Mouse (Mus musculus) Patski (cell line): Measurements from ENCODE around the gene Fat1. TPM values are rescaled to one million over a fixed set of nuclear protein-coding genes. Genes with fewer than 3 reads are reported as not detected.

Experiments used
- ATAC-seq: fragments of 100-300 bp; one replicate; pipeline ENCODE4 v1.8.0; 2021
- CTCF ChIA-PET: fragments of 350-600 bp; sonication (Branson Sonifier 250); formaldehyde crosslinking; loops from one replicate; lab custom pipeline; 2022; ENCODE audit warnings: inconsistent platforms; lab: Charles Lee
- POLR2A ChIA-PET: fragments of 350-600 bp; sonication (Branson Sonifier 250); formaldehyde crosslinking; loops from one replicate; lab custom pipeline; 2022; ENCODE audit warnings: antibody characterized with exemption, inconsistent platforms; lab: Charles Lee
- DNase-seq: peaks from one replicate; pipeline ENCODE4 v3.0.0-alpha.2; 2011; ENCODE audit warnings: low read depth, low spot score
- H3K27me3 ChIP-seq: fragments of 371-371 bp; one replicate; pipeline ENCODE4 v1.5.1; 2021
- CTCF ChIP-seq: fragments of 100-300 bp; IDR thresholded peaks from one replicate; pipeline ENCODE4 v1.5.1; 2021
- in situ Hi-C: fragments of 300-500 bp; cut with MboI; formaldehyde crosslinking; loops from 3 replicates; pipeline ENCODE4 v1.11.1; 2018; ENCODE audit warnings: low pct_unique_long_range_greater_than_20kb, mixed read lengths
- polyA plus RNA-seq: library from polyadenylated mRNA; unstranded; gene quantifications from one replicate; pipeline ENCODE4 v1.2.3, GENCODE M21; 2021

Fat1 gene
- polyA plus RNA-seq, 1 experiment from 2014 or later, result 125 TPM

DNA sequence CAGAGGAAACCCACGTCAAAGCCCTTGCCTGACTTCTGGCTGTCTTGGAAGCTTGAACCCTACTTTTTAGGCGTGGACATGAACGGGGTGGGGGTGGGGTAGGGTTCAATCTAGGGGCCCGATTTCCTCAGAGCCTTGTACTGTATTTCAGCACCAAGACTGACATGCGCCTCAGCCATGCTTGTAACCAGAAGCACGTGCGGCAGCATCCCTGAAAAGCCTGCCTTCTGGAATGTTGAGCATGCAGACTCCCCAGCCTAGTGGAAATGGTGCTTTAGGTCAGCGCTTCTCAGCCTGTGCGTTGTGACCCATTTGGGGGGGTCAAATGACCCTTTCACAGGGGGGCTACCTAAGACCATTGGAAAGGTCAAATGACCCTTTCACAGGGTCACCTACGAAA lies 25.2 kb downstream of the Fat1 start:
- ATAC-seq, result no peak
- ChIA-PET CTCF (interaction anchor here (1.2 to 2.7 kb wide), 3 partner anchors 11 to 33 kb away, joined by 3 to 7 read pairs (median 3); no protein-coding TSS in a partner anchor), POLR2A (interaction anchor here (0.5 kb wide), 1 partner anchor 29 kb away, joined by 3 read pairs; no protein-coding TSS in a partner anchor)
- TF ChIP-seq CTCF, result no peak
- DNase-seq, result no peak
- no peaks in the 10 kb centered on the region for H3K27me3 ChIP-seq
- in situ Hi-C loops, result no loop called here

DNA sequence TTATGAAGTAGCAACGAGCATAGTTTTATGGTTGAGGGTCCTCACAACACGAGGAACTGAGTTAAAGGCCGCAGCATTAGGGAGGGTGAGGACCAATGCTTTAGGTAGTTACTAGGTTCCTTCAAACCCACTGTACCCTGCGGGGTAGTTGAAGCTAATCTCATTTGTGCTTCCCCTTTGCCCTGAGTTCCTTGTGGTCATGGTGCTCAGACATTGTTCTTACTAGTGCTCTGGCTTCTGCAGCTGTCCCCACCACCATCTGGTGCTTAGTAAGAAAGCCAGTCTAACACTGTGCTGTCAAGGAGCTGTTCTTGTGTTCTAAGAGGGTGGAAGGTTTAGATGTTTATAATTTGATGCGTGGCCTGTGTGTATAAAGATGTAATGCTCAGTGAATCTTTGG lies 25.7 kb downstream of the Fat1 start:
- POLR2A ChIA-PET, result no interaction called here
- H3K27me3 ChIP-seq, result no peaks in the 10 kb centered on the region
- no peak for TF ChIP-seq CTCF
- ATAC-seq, result no peak
- DNase-seq, result no peak
- in situ Hi-C loops, result no loop called here
- CTCF ChIA-PET, result interaction anchor here (1.2 to 2.7 kb wide), 4 partner anchors 12 to 33 kb away, joined by 3 to 7 read pairs (median 3); no protein-coding TSS in a partner anchor

DNA sequence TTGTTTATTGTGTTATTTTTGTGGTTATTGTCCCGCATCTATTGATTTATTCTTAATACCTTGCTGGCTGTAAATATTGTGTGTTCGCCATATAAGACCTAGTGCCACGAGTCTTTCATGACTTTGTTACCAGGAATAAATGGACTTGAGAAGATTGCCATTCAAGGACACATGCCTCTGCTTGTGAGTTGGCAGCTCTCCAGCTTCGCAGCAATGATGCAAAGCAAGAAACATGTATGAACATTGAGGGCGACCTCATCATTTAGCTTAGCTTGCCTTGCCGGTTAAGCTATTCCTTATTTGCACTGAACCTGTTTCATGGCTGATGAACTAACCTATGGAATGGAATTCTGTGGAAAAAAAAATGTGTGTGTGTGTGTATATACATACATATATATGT lies 26.2 kb downstream of the Fat1 start:
- no peaks in the 10 kb centered on the region for H3K27me3 ChIP-seq
- DNase-seq (no peak), ATAC-seq (no peak)
- in situ Hi-C loops, result no loop called here
- ChIA-PET CTCF (interaction anchor here (1.2 to 2.7 kb wide), 4 partner anchors 12 to 32 kb away, joined by 3 to 7 read pairs (median 3); no protein-coding TSS in a partner anchor), POLR2A (no interaction called here)
- no peak for TF ChIP-seq CTCF

DNA sequence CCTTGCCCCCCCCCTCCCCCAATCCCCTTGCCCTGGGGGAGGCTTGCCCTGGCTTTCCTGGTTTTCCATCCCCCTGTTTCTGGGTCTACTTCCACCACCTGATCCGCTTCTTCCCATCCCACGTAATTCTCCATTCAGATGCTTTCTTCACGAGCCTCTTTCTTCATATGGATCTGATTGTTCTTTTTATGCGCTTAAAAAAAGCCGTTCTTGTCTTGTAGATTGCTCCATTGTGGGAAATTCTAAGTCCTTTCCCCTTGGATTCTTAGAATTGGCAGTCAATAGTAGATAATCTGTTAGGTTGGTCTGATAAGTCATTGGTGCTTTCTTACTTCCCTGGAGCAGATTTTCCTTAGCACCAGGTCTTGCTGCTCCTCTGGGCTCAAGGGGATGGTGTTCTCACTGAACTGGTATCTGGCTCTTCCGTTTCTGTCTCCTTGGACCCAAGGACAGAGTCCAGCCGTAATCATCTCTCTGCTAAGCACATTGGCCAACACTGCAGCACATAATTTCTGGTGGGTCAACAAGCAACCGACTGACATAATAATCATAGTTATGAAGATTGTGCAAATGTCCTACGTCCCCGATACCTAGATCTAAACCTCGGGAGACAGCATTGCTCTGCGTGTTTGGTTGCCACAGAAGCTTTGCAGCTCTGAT lies 27.5 kb downstream of the Fat1 start:
- ATAC-seq (no peak), DNase-seq (no peak)
- no peak for TF ChIP-seq CTCF
- H3K27me3 ChIP-seq, result no peaks in the 10 kb centered on the region
- POLR2A ChIA-PET, result no interaction called here
- in situ Hi-C loops, result no loop called here
- CTCF ChIA-PET, result no interaction called here

DNA sequence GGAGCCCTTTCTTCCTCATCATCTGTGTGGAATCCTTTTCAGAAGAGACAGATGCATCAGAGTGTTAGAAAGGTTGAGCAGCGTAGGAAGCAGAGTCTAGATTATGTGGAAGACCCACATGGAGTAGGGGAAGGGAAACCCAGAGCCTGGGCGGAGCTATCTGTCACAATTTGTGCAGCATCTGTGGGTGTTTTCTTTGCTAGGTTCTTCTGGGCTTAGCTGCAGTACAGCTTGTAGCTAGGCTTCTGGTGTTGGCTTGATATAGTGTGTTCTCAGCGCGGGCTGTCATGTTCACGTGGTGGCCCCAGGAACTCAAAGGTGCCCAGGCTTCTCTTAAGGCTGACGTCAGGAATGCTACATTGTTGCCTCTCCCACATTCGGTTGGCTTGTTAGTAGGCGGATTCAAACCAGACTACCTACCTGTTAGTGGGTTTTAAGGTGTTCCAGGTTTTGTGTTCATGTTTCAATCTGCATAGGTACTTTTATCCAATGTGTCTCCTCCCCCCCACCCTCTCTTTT lies 32.3 kb downstream of the Fat1 start:
- ChIA-PET POLR2A (interaction anchor here (0.6 kb wide), 1 partner anchor 10 kb away, joined by 4 read pairs; no protein-coding TSS in a partner anchor), CTCF (no interaction called here)
- no peak for DNase-seq
- no peak for TF ChIP-seq CTCF
- no peak for ATAC-seq
- in situ Hi-C loops, result no loop called here
- H3K27me3 ChIP-seq, result no peaks in the 10 kb centered on the region

DNA sequence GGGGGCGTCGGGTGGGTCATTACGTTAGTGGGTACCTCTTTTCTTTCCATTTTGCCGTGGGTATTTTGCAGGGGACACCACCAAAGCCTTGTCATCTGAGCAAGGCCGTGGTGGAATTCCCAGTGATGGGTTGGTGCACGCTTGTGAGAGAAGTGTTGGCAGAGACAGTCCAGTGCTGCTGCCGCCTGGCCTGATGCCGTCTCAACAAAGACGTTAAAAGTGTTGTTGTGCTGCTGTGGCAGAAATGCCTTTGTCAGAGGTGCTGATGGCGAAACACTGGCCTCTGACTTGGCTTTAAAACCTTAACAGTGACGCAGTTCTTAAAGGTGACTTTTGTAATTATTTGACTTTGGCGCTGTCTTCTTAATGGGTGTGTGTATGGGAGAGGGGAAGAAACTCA lies 34.8 kb downstream of the Fat1 start:
- no peak for TF ChIP-seq CTCF
- in situ Hi-C loops, result no loop called here
- ATAC-seq (no peak), DNase-seq (no peak)
- no peaks in the 10 kb centered on the region for H3K27me3 ChIP-seq
- ChIA-PET CTCF (interaction anchor here (1.5 kb wide), 2 partner anchors 10 to 11 kb away, joined by 3 read pairs; no protein-coding TSS in a partner anchor), POLR2A (interaction anchor here (0.7 kb wide), 1 partner anchor 31 kb away, joined by 3 read pairs; no protein-coding TSS in a partner anchor)

DNA sequence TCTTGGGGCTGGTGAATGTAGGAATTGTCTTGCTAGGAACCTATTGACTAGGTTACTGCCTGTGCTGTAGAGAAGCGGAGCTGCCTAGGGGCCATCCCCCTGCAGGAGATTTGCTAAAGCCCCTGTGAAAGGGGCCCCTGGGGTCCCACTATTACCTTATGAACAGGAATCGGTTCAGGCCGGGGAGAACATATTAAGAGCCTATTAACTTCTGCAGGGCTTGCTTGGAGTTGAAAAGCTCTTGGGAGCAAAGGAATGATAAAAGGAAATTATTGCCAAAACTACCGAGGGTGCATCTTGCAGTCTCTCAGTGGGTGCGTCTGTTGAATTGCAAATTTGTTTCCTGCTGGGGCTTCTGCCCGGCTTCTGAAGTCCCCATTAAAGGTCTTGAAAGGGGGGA lies 36.1 kb downstream of the Fat1 start:
- no peak for ATAC-seq
- H3K27me3 ChIP-seq, result no peaks in the 10 kb centered on the region
- TF ChIP-seq CTCF, result no peak
- POLR2A ChIA-PET, result no interaction called here
- CTCF ChIA-PET, result interaction anchor here (1.5 kb wide), 2 partner anchors 9 to 12 kb away, joined by 3 read pairs; no protein-coding TSS in a partner anchor
- DNase-seq, result no peak
- in situ Hi-C loops, result no loop called here

DNA sequence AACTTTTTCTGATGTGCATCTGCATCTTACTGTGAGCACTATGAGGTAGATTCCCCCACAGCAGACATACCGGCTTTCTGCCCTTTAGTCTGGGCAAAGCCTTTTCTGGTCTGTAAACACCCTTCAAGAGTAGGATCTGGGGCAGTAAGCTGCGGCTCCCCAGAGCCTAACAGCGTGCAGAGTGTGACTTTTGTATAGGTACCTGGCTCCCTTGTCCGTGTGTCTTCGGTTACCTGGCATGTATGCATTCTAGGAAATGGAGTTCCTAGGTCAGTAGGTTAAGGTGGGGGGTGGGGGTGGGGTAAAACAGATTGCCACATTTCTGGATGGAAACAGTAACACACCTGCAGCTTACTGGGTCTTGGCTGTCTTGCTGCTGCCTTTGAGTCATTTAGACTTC lies 36.7 kb downstream of the Fat1 start:
- H3K27me3 ChIP-seq, result no peaks in the 10 kb centered on the region
- ChIA-PET CTCF (no interaction called here), POLR2A (no interaction called here)
- in situ Hi-C loops, result no loop called here
- no peak for ATAC-seq
- no peak for TF ChIP-seq CTCF
- no peak for DNase-seq

DNA sequence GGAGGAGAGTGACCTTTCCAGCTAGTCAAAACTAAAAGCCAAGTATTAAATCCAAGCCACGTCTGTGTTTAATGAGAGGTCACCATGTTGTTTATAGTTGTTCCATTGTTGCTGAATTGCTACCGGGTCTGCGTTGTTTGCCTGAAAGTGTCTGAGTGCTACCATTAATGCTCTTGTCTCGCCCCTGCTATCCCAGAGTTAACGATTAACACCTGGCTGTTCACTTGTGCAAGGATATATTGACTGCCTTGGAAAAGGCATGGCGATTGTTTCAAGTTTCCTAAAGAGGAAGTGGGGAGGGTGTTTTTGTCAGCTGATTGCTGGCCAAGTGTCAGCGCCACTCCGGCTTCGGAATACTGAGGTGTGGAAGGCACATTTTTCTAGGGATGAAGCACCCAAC lies 39.9 kb downstream of the Fat1 start:
- in situ Hi-C loops, result no loop called here
- ATAC-seq, result no peak
- CTCF ChIA-PET, result interaction anchor here (1.5 to 1.6 kb wide), 2 partner anchors 26 to 34 kb away, joined by 3 to 4 read pairs; no protein-coding TSS in a partner anchor
- H3K27me3 ChIP-seq, result no peaks in the 10 kb centered on the region
- DNase-seq, result no peak
- no peak for TF ChIP-seq CTCF
- POLR2A ChIA-PET, result interaction anchor here (0.8 kb wide), 1 partner anchor 38 kb away, joined by 3 read pairs; no protein-coding TSS in a partner anchor

DNA sequence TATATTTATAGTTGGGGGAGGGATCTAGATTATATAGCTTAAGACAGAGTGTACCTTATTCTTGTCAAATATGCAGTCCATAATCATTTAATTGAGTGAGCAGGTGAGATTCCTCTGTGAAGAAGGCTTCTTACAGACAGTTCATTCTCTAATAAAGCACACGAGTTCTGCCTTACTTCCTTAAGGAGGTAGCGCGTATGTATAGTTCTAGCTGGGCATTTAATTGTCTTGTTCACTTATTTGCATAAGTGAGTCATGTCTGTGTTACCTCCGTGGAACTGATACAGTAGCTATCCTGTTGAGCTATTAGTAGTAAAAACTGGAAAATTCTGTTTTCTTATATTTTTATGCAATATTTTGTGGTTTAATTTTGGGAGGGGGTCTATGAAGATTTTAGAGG lies 40.4 kb downstream of the Fat1 start:
- H3K27me3 ChIP-seq, result no peaks in the 10 kb centered on the region
- ChIA-PET POLR2A (interaction anchor here (0.8 kb wide), 1 partner anchor 39 kb away, joined by 3 read pairs; no protein-coding TSS in a partner anchor), CTCF (interaction anchor here (1.5 to 1.6 kb wide), 2 partner anchors 27 to 34 kb away, joined by 3 to 4 read pairs; no protein-coding TSS in a partner anchor)
- no peak for ATAC-seq
- DNase-seq, result no peak
- TF ChIP-seq CTCF, result no peak
- in situ Hi-C loops, result no loop called here

DNA sequence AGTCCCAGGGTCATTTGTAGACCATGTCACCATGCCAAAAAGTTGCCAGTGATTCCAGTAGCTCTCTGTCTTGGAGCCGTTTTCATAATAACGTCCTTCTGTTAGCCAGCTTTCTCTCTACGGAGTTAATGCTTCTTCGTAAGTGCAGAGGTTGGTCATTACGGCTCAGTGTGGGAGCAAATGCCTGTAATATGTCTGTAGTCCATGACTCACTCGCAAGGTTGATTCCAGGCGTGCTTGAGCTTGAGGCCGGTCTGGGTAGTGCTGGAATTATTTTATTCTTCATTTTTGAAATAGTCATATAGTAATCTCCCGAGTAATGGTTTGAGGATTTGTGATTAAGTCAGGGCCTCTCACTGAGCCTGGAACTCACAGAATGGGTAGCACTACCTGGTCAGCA lies 43.4 kb downstream of the Fat1 start:
- no peaks in the 10 kb centered on the region for H3K27me3 ChIP-seq
- peak; percentile 90 for ATAC-seq
- in situ Hi-C loops, result no loop called here
- DNase-seq, result no peak
- no peak for TF ChIP-seq CTCF
- CTCF ChIA-PET, result interaction anchor here (1.1 to 1.8 kb wide), 3 partner anchors 12 to 23 kb away, joined by 3 to 8 read pairs (median 4); no protein-coding TSS in a partner anchor
- POLR2A ChIA-PET, result no interaction called here
